Mouse (Mus musculus) stomach, postnatal 0 days (tissue): ENCODE measurements at regions not wholly inside any gene's neighbourhood (a gene's known extent, or its start where the extent isn't known, plus 50 kb on each side); places are given as distances from the start of the nearest gene placed in this dataset.

ENCODE experiments used
- CTCF ChIP-seq: IDR thresholded peaks from 2 replicates; pipeline ENCODE4 v1.5.1; 2016; ENCODE audit warnings: antibody characterized with exemption, low read depth, mild to moderate bottlenecking, moderate library complexity
- EP300 ChIP-seq: optimal IDR thresholded peaks from 2 replicates; pipeline ENCODE3; 2016; ENCODE audit warnings: antibody characterized with exemption

DNA sequence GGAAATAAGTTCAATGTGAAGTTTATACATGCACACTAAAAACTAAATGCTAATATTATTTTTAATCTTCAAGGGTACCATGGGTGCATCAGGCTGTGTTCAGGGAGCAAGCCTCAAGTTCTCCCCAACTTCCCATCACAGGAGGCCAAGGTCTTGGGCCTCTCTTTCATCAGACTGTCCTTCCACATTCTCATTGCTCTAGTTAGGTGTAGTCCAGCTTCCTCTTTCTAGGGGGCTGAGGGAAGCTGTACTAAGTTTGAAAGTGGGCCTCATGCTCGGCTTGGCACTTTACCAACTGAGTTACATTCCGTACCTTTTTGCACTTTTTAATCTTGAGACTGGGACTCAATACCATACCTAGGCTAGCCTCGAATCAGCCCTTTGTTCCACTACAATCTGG is 173.3 kb downstream of the Dhx15 start:
- TF ChIP-seq EP300 (no peak), CTCF (no peak)
